Mouse (Mus musculus) layer of hippocampus, adult 11-12 months (tissue): ENCODE results near the gene Cog4.
A peak's percentile ranks its signal among the peaks of the same experiment; 100 is the strongest.
"Not testable (repeated sequence)": the region's sequence is repeated elsewhere in the genome, so short reads cannot be mapped to it uniquely, and the experiment has no call there.

Experiments used
- DNase-seq: peaks from one replicate; pipeline ENCODE4 v3.0.0; 2022; ENCODE audit warnings: low spot score

The Cog4 gene

GRCm38 (mm10) chr8:110889904-110890470 is 43.6 kb downstream of the Cog4 start:
- DNase-seq = no peak

DNA sequence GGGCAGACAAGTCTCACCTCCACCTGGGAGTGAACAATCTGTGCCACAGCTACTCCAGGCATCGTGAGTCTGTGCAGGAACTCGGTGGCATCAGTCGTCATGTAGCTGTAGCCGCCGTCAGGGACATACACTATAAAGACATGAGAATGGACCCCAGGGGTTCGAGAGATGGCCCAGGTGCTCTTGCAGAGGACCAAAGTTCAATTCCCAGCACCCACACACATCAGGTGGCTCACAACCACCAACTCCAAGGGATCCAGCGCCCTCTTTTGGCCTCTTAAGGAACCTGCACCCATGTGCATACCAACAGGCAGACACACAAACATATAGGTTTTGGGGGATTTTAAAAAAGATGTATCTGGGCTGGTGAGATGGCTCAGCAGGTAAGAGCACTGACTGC is 45.6 kb downstream of the Cog4 start:
- DNase-seq = no peak

DNA sequence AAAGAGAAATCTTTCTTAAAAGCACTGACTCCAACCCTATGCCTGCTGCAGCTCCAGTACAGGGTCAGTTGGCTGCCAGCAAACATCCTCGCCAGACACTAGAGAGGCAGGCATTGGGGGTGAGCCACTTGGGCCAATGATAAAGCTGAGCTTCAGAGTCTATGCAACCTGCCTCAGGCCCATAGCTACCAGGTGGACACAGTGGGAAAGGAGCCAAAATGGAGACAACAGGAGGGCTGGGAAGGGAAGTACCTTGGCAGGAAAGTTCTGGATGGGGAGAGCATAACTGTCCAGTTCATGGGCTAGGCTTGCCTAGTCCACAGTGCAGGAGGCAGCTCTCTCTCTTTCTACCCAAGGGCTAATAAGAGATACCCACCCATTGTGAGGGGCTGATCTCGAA is 46.5 kb downstream of the Cog4 start:
- no peak for DNase-seq

DNA sequence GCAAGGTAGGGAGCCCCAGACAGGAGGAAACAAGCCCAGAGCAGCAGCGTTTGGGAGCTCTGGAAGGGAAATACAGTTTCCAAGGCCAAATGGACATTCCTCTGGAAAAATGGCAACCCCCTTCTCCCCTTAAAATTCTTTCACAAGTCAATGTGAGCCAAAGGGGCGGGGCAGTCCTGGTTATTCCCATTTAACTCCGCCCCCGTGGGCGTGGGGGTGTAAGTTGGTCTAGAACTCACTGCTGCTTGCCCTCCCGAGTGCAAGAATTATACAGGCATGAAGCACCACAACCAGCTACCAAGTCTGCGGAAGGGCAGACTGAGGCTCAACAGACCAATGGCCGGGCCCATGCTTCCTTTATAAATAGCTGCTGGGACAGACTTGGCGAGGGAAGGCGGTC is 48.5 kb downstream of the Cog4 start:
- no peak for DNase-seq

GRCm38 (mm10) chr8:110895254-110895653 is 48.9 kb downstream of the Cog4 start:
- DNase-seq = no peak

DNA sequence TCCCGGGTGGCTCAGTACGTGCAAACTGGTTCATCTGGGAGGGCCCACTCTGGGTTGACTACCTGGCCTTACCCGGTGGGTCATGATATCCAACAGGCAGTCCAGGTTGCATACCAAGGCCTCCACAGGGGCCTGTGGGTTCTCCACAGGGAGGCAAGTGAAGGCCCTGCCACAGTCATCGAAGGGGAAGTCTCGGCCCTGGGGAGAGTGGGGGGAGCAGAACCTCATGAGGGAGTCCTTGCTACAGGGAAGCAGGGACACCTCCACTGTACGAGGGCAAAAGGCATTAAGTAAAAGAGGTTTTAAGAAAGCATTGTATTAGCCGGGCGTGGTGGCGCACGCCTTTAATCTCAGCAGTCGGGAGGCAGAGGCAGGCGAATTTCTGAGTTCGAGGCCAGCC is 49.4 kb downstream of the Cog4 start:
- no peak for DNase-seq

DNA sequence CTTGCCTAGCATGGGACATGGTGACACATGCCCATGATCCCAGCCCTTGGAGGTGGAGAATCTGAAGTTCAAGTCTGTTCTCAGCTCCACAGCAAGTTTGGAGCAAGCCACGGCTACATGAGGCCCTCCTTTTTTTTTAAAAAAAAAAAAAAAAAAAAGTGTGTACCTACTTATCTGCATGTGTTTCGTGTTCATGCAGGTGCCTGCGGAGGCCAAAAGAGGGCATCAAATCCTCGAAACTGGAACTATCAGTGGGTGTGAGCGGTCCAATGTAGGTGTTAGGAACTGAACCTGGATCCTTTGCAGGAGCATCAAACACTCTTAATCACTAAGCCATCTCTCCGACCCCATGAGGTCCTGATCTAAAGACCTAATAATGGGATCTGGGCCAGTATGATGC is 51.1 kb downstream of the Cog4 start:
- no peak for DNase-seq

DNA sequence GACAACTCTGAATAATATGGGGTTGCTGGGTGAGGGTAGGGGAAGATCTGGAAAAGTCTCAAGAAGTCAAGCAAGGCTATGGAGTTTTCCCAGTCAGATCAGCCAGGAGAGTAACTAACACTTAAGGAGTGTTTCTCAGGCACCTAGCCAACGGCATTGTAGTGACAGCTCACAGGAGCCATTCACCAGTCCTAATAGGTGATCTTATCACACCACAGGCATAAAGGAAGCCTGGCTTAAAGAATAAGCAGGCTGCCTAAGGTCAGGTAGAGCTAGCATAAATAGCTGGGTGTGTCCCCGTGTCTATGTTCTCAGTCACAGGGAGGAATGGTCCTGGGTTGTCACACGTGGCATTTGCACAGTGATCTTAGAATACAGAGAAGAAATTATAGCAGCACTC is 54.7 kb downstream of the Cog4 start:
- no peak for DNase-seq

- DNase-seq = peak; percentile 85
Measured at GRCm38 (mm10) chr8:110901839-110902578, 55.6 kb downstream of the Cog4 start, which contains the start of gene Fuk. Gene Fuk (minus strand): TSS chr8:110902488.

- DNase-seq = no peak
Measured at GRCm38 (mm10) chr8:110902579-110902965, 56.2 kb downstream of the Cog4 start.

- DNase-seq = no peak
Measured at GRCm38 (mm10) chr8:110905404-110905803, 59.0 kb downstream of the Cog4 start.

DNA sequence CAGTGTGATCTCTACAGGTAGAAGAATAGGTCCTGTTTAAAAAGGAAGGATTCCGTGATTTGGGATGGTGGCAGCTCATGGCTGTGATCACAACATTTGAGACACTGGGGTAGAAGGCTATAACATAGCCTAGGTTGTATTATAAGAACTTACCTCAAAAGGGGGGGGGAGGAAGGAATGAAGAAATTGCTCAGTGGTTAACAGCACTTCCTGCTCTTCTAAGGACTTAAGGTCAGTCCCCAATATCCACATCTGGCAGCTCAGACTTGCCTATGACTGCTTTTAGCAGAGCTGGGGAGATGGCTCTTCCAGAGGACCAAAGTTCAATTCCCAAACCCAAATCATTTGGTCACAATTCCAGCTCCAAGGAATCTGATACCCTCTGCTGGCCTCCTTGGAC is 60.3 kb downstream of the Cog4 start:
- DNase-seq = no peak

DNA sequence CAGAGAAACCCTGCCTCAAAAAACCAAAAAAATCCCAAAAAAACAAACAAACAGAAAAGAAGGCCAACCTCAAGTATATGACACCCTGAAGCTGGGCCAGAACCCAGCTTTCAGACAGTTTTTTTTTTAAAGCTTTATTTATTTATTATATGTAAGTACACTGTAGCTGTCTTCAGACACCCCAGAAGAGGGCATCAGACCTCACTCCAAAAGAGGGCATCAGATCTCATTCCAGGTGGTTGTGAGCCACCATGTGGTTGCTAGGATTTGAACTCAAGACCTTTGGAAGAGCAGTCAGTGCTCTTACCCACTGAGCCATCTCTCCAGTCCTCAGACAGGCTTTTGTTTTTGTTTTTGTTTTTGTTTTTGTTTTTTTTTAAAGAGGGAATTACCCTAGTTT is 63.5 kb downstream of the Cog4 start:
- DNase-seq = not testable (repeated sequence)

DNA sequence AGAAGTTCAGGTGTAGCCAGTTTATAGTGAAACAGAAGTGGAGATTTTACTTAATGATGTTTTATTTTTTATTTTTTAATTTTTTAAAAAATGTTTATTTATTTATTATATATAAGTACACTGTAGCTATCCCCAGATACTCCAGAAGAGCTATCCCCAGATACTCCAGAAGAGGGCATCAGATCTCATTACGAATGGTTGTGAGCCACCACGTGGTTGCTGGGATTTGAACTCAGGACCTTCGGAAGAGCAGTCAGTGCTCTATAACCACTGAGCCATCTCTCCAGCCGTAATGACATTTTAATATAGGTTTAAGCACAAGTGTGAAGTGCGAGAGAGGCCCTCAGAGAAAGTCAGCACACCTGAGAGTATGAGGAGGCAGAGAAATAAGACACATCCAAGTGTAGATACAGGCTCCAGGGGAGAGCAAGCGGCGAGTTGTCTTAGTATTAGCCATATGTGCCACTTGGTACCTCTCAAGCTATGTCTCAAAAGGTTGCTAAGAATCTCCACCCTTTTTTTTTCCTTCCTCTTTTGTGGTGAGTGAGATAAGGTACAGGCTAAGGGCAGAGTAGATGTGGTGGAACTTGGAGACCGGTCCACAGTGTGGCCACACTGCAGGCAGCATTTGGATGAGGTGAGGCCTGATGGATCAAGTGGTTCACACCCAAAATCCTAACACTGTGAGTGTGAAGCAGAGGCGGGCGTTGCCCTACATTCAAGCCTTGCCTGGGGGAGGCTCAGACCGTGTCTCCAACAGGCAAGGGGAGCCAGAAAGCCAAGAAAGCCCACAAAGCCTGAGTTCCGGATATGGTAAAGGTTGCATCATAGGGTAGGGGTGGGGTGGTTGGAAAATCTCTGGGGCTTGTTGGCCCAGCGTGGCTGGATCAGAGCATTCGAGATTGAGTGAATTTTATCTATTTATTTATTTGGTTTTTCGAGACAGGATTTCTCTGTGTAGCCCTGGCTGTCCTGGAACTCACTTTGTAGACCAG is 65.5 kb downstream of the Cog4 start:
- DNase-seq = no peak

DNA sequence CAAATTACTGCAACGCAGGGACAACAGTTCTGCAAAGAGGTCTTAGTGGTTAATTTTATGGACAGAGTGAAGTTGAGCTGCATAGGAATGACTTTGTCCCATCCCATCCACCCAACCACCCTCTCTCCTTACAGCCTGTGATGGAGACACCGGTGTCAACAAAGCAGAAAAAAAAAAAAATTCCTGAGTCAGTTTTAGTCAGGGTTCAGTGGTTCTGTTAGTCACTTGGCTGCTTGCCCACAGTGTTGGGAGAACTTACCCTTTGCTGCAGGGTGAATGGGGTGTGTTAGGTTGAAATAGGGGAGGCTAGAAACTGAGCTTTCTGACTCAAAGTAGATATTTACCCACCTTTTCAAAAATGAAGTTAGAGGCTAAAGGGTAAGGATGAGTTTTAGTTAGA is 71.0 kb downstream of the Cog4 start:
- no peak for DNase-seq

DNA sequence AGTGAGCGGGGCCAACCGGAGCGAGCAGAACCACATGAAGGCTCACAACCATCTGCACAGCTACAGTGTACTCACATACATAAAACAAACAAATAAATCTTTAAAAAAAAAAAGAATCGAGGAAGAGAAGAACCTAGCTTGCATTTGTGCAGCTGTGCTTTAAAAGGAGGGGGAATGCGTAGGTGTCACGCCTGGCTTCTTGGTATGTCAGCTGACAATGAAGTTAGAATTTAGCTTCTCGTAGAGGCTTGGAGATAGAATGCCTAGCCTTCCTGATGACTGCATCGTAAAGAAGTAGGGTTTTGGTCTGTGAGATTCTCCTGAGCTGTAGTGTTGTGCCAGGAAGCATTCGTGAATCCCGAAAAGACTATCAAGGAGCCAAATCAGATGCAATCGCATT is 71.6 kb downstream of the Cog4 start:
- DNase-seq = no peak

DNA sequence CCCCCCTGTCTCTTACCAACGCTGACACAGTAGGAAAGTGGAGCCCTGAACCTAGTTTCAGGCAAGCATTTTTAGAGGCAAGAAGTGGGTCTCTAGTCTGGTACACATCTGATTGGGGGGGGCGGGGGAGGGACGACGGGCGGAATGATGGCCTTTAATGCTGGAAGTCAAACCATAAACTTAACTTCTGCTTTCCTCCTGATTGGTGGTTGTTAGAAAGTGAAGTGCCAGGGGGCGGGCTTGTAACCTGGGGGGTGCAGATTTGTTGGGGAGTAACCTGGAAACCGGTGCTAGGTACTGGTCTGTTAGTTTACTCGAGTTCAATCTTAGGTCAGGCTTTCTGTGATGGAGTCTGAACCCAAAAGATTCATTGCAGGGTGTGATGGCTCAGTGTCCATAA is 72.1 kb downstream of the Cog4 start:
- DNase-seq = no peak

- peak; percentile 94 for DNase-seq
Measured at GRCm38 (mm10) chr8:110919341-110920031, 73.1 kb downstream of the Cog4 start, which contains the start of gene St3gal2. Gene St3gal2 (plus strand): TSS chr8:110919922.

- DNase-seq = peak; percentile 66
Measured at GRCm38 (mm10) chr8:110920032-110920772, 73.8 kb downstream of the Cog4 start.

DNA sequence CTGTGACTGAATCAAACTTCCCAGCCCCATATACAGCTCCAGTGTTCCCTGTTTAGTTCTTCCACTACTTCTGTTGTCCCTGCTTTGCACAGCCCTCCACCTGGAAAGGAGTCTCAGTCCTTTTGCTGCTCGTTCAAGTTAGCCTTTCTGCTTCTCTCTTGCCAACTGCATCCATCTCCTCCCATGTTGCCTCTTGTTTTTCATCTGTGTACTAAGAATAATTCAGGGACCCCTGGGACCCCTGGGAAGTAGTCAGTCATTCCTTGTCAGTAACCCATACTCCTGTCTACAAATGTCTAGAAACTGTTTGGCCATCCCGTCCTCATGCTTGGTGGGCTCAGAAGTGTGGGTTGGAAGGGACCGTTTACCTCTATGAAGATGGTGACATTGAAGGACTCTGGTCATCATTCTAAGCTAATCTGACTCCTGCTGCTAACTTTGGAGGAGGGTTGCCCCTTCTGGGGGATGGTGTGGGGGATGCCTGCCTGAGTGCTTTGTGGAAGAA is 74.4 kb downstream of the Cog4 start:
- DNase-seq = no peak
